Mouse (Mus musculus): ENCODE results near the gene Fcgr4.
A peak's percentile ranks its signal among the peaks of the same experiment; 100 is the strongest.

Fcgr4 gene

DNA sequence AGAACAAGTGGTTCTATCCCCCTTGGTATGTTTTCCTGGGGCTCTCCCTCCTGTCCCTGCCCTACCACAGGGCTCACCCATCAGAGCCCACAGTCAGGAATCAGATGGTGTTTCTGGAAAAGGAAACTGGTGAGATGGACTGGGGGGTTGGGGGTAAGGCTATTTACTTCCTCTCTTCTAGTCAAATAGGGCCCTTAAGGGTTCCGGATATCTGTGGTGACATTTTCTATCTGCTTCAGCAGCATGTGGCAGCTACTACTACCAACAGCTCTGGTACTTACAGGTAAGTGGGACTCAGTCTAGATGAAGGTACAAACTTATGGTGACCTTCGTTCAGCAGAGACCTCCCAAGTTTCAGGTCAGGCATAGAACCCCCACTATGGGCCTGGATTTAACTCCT lies at the start of gene Fcgr4:
Gene Fcgr4, plus strand, starts transcription at position 184 of the 400 bp plus-strand sequence.
- TF ChIP-seq GATA4 (IDR thresholded peaks at IDR 0.05; ENCODE audit: insufficient replicate concordance, low read length): no peak

DNA sequence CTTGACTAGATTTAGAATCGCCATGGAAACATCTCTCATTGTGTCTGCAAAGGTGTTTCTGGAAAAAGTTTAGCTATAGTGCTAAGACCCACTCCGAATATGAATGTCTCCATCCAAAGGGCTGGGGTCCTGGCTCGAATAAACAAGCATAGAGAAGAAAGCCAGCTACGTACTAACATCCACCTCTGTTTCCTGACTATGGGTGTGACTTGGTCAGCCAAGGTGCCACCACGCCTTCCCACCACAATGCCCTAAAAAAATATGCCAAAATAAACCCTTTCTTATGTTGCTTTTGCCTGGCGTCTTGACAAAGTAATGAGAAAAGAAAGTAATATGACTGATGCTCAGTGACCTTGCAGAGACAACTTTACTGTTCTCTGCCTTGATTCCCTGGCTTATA lies 46.2 kb upstream of the Fcgr4 start:
- no peak for TF ChIP-seq GATA4 (IDR thresholded peaks at IDR 0.05; ENCODE audit: insufficient replicate concordance, low read length)

DNA sequence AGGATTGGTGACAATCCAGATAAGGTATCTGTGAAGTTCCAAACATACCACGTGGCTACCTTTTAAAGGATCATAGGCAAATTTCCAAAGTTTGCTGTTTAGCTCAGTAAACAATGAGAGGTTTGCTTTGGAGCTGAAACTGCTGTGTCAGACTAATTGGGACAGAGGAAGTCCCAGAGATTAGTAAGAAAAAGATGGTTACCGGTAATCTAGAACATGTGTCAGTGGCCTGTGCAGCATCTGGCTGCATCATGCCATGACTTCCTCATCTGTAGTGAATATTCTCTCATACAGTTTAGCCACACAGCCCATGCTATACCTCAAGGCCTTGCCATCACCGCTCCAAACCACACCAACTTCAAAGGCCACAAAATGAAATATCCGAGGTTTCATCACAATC lies 45.8 kb upstream of the Fcgr4 start:
- 0 out of 2 replicates have a peak, but pooled peaks have one; percentile 39 for TF ChIP-seq GATA4 (IDR thresholded peaks at IDR 0.05; ENCODE audit: insufficient replicate concordance, low read length)

DNA sequence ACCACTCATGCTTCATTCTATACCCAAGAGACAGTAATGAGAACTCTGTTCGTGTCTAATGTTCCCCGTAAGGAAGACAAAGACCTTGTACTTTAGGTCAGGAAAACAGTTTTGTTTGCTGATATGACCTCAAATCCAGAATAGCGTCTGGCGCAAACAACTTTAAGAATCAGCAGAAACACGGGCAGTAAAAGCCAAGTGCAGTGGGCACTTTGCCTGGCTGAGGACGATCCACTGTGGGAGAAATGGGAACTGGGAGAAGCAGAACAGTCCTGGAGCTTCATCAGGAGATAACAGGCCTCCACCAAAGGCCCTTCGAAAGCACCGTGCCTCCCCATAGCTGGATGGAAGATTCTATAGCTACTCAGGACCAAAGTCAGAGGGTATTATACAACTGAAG lies 44.5 kb upstream of the Fcgr4 start:
- no peak for TF ChIP-seq GATA4 (IDR thresholded peaks at IDR 0.05; ENCODE audit: insufficient replicate concordance, low read length)

DNA sequence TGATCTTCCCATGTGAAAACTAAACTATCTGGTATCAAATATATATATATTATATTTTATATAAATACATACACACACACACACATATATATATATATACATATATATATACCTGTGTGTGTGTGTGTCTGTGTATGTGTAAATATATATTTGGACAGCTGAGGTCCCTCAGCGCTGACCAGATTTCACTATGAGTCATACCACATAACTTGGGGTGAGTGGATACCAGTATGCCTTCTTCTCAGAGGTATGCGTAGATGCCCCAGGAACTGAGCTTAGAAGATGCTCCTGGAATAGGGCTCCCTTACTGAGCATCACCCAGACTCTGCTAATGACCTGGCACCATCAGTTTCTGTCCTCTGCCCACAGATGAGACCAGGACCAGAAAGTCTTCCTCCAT lies 44.0 kb upstream of the Fcgr4 start:
- TF ChIP-seq GATA4 (IDR thresholded peaks at IDR 0.05; ENCODE audit: insufficient replicate concordance, low read length): no peak

DNA sequence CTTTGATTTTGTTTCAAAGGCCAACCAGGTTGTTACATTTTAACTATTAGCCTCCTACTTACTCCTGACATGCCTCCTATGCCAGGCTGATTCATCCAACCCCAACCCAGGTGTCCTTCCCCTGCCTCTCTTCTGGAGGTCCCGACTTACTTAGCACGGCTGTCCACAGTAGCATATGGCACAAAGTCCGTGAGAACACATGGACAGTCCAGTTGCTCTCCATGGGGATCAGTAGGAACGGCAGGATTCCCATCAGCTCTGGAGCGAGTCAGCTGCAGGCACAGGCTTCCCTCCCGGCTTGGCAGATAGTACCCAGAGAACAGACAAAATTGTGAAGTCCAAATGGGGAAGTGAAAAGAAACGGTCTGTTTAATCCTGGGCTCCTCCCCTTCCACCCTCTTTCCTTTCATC lies 43.0 kb upstream of the Fcgr4 start:
- TF ChIP-seq GATA4 (IDR thresholded peaks at IDR 0.05; ENCODE audit: insufficient replicate concordance, low read length): 0 out of 2 replicates have a peak, but pooled peaks have one; percentile 6

DNA sequence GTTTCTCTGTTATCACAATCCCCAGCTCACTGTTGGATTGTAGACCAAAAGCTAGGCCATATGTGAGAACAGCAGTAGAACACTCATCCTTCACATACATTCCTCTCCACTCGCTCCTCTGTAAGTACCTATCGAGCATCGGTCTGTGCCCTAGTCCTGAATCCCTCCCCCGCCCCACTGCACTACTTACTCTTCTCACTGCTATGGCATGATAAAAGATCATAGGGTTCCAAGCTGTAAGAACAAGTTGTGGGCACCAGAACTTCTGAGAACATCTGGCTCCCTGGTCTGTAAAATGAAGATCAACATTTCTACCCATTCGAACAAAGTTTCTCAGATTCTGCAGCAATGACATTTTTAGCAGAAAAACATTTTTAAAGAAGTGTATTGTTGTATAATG lies 42.3 kb upstream of the Fcgr4 start, which contains the start of gene Fcgr2b:
Gene Fcgr2b, minus strand, starts transcription at position 101 of the 400 bp plus-strand sequence.
- TF ChIP-seq GATA4 (IDR thresholded peaks at IDR 0.05; ENCODE audit: insufficient replicate concordance, low read length): no peak

DNA sequence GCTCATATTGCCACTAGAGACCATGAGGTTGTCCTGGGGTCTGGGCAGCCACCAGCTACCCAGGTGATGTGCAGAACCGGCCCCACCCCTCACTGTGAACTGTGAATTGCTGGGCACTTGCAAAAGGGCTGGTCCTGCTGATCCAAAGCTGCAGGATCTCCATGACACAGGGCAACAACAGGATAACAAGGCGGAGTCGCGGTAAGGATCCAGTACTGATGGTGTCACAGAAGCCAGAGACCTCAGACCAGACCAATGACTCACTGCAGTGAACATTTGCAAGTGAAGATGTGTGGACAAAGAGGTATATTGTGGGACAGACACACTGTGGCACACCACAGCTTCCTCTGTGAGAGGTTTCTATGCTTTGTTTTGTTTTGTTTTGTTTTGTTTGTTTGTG lies 40.1 kb upstream of the Fcgr4 start:
- TF ChIP-seq GATA4 (IDR thresholded peaks at IDR 0.05; ENCODE audit: insufficient replicate concordance, low read length): no peak

DNA sequence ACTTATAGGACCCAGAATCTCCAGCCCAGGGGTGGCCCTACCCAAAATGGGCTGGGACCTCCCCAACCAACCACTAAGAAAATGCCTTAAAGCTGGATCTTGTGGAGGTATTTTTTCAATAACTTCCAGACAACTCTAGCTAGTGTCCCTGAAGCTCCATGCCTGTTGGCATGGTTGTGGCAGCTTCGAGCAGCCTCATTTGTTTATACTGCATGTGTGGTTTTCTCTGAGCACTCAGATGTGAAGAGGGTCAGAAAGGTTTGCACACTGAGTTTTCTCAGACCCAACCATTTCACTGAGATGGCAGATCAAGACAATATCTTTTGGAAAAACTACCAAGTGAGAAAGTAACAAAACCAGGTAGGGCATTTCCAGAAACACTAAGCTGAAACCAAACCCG lies 36.4 kb upstream of the Fcgr4 start:
- no peak for TF ChIP-seq GATA4 (IDR thresholded peaks at IDR 0.05; ENCODE audit: insufficient replicate concordance, low read length)

DNA sequence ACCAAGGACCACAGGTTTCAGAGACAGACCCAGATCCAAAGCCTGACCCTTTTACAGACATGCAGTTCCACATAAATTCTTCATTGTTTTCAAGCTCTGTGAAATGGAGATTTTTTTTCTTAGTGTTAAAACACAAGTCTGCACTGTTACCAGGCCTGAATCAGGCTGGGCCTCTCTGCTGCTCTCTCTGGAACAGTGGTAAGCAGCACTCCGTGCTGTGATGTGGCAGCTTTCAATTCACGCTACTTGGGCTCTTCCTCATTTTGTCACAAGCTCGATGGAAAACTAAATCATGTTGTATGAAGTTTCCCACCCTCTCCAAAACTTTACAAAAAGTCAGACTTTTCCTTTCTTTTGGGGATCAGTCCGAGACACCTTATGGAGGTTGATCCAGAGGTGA lies 35.7 kb upstream of the Fcgr4 start:
- TF ChIP-seq GATA4 (IDR thresholded peaks at IDR 0.05; ENCODE audit: insufficient replicate concordance, low read length): no peak

DNA sequence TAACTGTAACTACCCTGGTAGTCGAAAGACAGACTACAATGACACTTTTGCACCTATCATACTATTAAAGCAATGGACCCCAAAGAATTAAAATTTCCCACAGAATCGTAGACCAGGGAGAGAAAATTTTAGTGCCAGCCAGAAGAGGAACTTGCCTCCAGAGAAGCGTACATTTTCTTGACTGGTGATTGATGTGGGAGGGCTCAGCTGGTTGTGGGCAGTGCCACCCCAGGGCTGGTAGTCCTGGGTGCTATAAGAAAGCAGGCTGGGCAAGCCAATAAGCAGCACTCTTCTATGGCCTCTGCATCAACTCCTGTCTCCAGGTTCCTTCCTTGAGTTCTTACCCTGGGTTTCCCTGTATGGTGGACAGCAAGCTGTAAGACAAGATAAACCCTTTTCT lies 33.6 kb upstream of the Fcgr4 start:
- TF ChIP-seq GATA4 (IDR thresholded peaks at IDR 0.05; ENCODE audit: insufficient replicate concordance, low read length): no peak

DNA sequence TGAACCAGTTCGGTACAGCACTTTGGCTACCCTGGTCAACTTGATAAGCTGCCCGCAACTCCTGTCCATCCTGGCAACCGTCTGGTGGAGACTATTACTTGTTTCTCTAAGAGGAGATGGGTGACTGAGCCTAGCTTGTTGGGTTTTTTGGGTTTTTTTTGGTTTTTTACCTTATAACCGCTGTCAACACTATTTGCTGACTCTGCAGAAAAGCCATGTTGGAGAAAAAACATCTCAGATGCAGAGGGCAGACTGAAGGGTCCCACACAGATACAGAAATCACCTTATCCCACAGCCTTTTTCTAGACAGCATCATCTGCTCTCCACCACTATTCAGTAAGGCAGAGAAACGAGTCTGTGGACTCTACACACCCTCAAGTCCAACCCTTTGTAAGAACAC lies 32.9 kb upstream of the Fcgr4 start:
- no peak for TF ChIP-seq GATA4 (IDR thresholded peaks at IDR 0.05; ENCODE audit: insufficient replicate concordance, low read length)

DNA sequence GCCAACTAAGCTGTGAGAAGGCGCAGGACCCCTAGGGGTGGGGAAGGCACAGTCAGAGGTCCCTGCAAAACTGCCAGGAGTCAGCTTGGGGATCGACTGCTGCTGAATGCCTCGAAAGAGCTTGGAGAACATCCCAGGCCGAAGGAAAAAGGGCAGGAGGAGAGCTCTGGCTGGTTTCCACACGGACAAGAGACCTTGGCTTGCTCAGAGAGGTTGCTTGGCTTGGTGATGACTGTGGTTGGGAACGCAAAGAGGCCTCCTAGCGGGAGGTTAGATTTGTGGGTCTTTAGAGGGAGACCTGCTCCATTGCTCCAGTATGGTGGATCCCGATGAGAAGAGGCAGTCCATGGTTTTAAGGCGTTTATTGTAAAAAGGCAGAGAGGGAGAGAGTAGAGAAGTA lies 29.1 kb upstream of the Fcgr4 start:
- no peak for TF ChIP-seq GATA4 (IDR thresholded peaks at IDR 0.05; ENCODE audit: insufficient replicate concordance, low read length)

DNA sequence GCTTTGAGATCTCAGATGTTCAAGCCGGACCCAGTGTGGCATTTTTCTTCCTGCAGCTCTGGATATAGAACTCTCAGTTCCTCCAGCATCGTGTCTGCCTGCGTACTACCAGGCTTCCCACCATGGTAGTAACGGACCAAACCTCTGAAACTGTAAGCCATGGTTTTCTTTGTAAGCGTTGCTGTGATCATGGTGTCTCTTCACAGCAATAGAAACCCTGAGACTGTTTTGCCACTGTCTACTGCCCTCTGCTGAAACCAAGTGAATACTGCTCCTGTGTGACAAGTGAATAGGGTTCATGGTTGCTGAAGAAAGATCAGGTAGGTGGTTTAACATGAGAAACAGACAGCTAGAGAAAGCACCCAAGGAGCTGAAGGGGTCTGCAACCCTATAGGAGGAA lies 26.2 kb upstream of the Fcgr4 start:
- TF ChIP-seq GATA4 (IDR thresholded peaks at IDR 0.05; ENCODE audit: insufficient replicate concordance, low read length): no peak

DNA sequence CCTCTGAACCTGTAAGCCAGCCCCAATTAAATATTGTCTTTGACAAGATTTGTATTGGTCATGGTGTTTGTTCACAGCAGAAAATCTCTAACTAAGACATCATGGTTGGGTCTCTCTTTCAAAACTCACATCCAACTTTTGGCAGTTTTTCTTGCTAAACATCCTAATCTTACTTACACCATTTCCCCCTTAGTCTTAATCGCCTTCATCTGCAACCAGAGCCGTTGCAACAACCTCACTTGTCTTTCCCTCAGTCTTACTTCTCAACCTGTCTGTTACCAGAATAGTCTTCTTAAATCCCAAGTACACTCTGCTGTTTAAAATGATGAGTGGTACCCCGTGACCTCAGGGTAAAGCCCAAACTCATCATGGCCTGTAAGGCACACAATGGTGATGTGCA lies 22.7 kb upstream of the Fcgr4 start:
- no peak for TF ChIP-seq GATA4 (IDR thresholded peaks at IDR 0.05; ENCODE audit: insufficient replicate concordance, low read length)

DNA sequence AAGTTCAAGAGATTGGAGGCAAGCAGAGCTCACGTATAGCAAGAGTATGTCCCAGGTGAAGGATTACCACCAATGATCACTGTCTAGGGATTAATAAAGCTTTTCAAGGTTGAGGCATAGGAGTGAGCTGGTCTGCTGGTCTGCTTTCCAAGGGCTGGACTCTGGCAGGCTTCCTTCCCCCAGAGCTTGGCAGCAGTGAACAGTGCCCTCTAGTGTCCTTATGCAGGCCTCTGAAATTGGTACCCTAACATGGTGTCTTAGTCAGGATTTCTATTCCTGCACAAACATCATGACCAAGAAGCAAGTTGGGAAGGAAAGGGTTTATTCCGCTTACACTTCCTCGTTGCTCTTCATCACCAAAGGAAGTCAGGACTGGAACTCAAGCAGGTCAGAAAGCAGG lies 22.0 kb upstream of the Fcgr4 start:
- TF ChIP-seq GATA4 (IDR thresholded peaks at IDR 0.05; ENCODE audit: insufficient replicate concordance, low read length): no peak

DNA sequence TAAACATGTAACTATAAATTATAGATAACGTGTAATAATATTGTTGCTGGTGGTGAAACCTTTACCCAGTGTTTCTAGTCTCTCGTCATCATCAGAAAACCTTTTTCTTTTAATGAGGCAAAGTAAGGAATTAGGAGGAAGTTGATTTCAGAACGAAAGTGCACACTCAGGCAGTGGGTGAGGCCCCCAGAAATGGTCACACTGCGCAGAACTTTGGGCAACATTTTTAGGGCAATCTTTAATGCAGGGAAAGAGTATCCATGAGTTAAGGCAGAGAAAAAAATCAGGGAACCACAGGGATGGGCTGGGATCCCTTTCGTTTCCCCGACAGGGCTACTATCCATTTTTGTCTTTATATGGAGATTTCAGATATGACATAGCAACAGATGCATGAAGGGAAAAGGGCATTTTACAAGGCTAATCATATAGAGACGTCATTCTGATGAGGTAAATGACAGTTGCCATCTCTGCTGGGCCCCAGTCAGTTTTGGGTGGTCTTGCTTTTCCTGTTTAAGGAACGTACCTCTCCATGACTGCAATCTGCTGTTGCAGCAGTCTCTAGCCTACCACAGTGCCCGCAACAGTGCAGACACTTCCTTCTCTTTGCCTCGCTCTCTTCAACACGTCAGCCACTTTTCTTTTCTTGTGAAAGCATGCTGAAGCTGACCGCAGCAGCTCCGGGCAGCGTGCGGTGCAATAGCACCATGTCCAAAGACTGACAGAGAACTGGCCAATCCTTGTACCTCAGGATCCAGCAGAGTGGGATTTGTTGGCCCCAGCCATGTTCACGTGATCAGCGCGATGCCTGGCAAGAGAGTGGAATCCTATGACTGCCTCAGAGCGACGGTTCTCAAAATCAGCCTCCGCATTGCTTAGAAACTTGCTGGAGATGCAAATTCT lies 20.7 kb upstream of the Fcgr4 start:
- TF ChIP-seq GATA4 (IDR thresholded peaks at IDR 0.05; ENCODE audit: insufficient replicate concordance, low read length): no peak
